Comparison of ENCODE assay signal across 10 mouse cellular contexts in genomic region chr6:11593583-11594271, GRCm38 (mm10).
DNase-seq lines count a peak whose midpoint lies in the region; ATAC-seq and TF ChIP-seq lines count a peak whose summit lies in the region.
"Had no signal": no experiment of that assay in that cellular context is flagged by ENCODE, and none has a peak within 500 bp of the region (broad histone marks: within the 10 kb centered on the region; RNA-seq: fewer than 3 reads in every experiment).

No protein-coding gene starts in this region.

- intact Hi-C loops in heart, postnatal 10 days (cut with DNase I): no loop called here

- TF ChIP-seq CTCF in liver, postnatal 0 days (IDR thresholded peaks at IDR 0.05; ENCODE audit: low read depth): 0 out of 2 replicates have a peak, but pooled peaks have one; percentile 3

- H3K27me3 ChIP-seq in heart, embryonic 11.5 days (ENCODE audit: control insufficient read depth, insufficient read depth, low read length): no peaks in the 10 kb centered on the region
- H3K27me3 ChIP-seq in megakaryocyte, embryonic 14.5 days (replicated peaks): no peaks in the 10 kb centered on the region
- H3K27me3 ChIP-seq in liver, postnatal 0 days (ENCODE audit: insufficient read depth, low read length): no peaks in the 10 kb centered on the region
- H3K27me3 ChIP-seq: stomach, embryonic 15.5 days had no signal

- no peak overlapping the region for H3K4me3 ChIP-seq in heart, embryonic 11.5 days (ENCODE audit: low read depth, low read length)
- H3K4me3 ChIP-seq in megakaryocyte, embryonic 14.5 days (replicated peaks): peak overlapping the region; percentile 86
- no peak overlapping the region for H3K4me3 ChIP-seq in liver, postnatal 0 days (ENCODE audit: low read depth, low read length)
- H3K4me3 ChIP-seq: erythroblast, embryonic 14.5 days; stomach, embryonic 15.5 days had no signal

- TF ChIP-seq EP300 in liver, postnatal 0 days (IDR thresholded peaks at IDR 0.05; ENCODE audit: low read depth): no peak

- no peaks in the 10 kb centered on the region for H3K4me1 ChIP-seq in heart, embryonic 11.5 days (ENCODE audit: control insufficient read depth, insufficient read depth, low read length)
- peaks cover 38% of the 10 kb centered on the region for H3K4me1 ChIP-seq in megakaryocyte, embryonic 14.5 days
- H3K4me1 ChIP-seq in liver, postnatal 0 days (ENCODE audit: insufficient read depth): no peaks in the 10 kb centered on the region
- H3K4me1 ChIP-seq: stomach, embryonic 15.5 days had no signal

- H3K36me3 ChIP-seq in heart, embryonic 11.5 days (ENCODE audit: control insufficient read depth, insufficient read depth, low read length): no peaks in the 10 kb centered on the region
- H3K36me3 ChIP-seq in megakaryocyte, embryonic 14.5 days (replicated peaks; ENCODE audit: low read length): no peaks in the 10 kb centered on the region
- H3K36me3 ChIP-seq in liver, postnatal 0 days (replicated peaks; ENCODE audit: insufficient read depth, low read length): no peaks in the 10 kb centered on the region
- H3K36me3 ChIP-seq: stomach, embryonic 15.5 days had no signal

- no peak overlapping the region for H3K27ac ChIP-seq in heart, embryonic 11.5 days (ENCODE audit: low read depth, low read length)
- H3K27ac ChIP-seq in liver, postnatal 0 days (ENCODE audit: low read depth): no peak overlapping the region
- H3K27ac ChIP-seq: stomach, embryonic 15.5 days had no signal

- H3K9me3 ChIP-seq in heart, embryonic 11.5 days (replicated peaks; ENCODE audit: control insufficient read depth, low read length): no peaks in the 10 kb centered on the region
- H3K9me3 ChIP-seq in megakaryocyte, embryonic 14.5 days: no peaks in the 10 kb centered on the region
- no peaks in the 10 kb centered on the region for H3K9me3 ChIP-seq in liver, postnatal 0 days (ENCODE audit: low read length)
- H3K9me3 ChIP-seq: stomach, embryonic 15.5 days had no signal

- no peak for DNase-seq in heart, adult 11 months
- DNase-seq in liver, postnatal 0 days: no peak
- DNase-seq in spleen, adult 12 weeks (ENCODE audit: low spot score): no peak
- no peak for DNase-seq in heart, postnatal 10 days

- peak; percentile 46; the same call in 1 of the 2 replicates for ATAC-seq in heart, embryonic 11.5 days (replicated peaks; ENCODE audit: insufficient number of reproducible peaks, low FRiP score, low TSS enrichment)
- no peak for ATAC-seq in megakaryocyte, adult 5-6 weeks (ENCODE audit: poor library complexity, severe bottlenecking)
- ATAC-seq in erythroblast, adult 5-6 weeks (replicated peaks; ENCODE audit: low FRiP score, poor library complexity, severe bottlenecking): peak; percentile 20; the same call in 1 of the 2 replicates
- ATAC-seq in liver, postnatal 0 days: peak; percentile 60

- H3K9ac ChIP-seq in heart, embryonic 11.5 days (ENCODE audit: low read depth, low read length): no peak overlapping the region
- H3K9ac ChIP-seq in liver, postnatal 0 days (replicated peaks): no peak overlapping the region
- H3K9ac ChIP-seq: stomach, embryonic 15.5 days had no signal

- 60% methylated on average over 14 of the region's 14 CpGs for WGBS in heart, embryonic 11.5 days (ENCODE audit: insufficient replicate concordance)
- WGBS in liver, postnatal 0 days (ENCODE audit: insufficient replicate concordance): 29% methylated on average over 14 of the region's 14 CpGs

- H3K4me2 ChIP-seq in heart, embryonic 11.5 days: no peak overlapping the region
- peak overlapping the region; percentile 31 for H3K4me2 ChIP-seq in liver, postnatal 0 days (ENCODE audit: low read depth, low read length)
- H3K4me2 ChIP-seq: stomach, embryonic 15.5 days had no signal
